Comparison of ENCODE assay signal across 8 mouse cellular contexts in the genomic region with DNA sequence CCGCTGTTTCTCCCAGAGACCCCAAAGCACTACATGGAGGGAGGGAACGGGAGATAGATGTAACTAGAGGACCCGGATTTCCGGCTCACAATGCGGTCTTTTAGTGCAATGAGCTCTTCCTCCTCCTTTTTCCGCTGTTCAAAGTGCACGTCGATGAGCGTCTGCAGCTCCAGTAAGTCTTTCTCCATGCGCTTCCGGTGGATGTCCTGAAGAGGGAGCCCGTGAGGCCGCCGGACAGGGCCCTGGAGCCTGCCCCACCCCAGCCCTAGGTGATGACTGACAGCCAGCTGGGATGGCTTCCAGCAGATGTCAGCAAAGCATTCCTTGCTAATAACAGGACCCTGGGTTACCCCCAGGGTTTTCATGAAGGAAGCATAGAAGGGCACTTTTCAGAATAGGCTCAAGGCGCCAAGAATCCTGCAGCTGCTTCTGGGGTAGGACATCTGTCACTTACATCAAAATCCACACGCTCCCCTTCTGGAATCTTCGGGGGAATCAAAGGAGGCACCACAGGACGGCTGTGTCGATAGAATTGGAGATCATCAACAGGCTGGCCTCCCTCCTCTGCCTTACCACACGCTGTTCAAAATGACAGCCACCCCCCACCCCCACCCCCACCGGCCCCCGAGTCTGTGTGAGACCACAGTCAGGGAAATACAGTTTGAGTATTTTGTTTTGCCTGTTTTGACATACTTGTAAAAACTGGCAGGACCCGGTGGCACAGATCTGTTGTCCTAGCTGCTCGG. TPM values are rescaled to one million over a fixed set of nuclear protein-coding genes. Genes with fewer than 3 reads are reported as not detected.
A peak's percentile ranks its signal among the peaks of the same experiment; 100 is the strongest.
DNase-seq lines count a peak whose midpoint lies in the region; ATAC-seq lines count a peak whose summit lies in the region.

No protein-coding gene starts in this region.

- no peak overlapping the region for H3K4me3 ChIP-seq in hindbrain, embryonic 15.5 days
- 0 out of 2 replicates have a peak overlapping the region, but pooled peaks have one; percentile 15 for H3K4me3 ChIP-seq in limb, embryonic 13.5 days
- no peak overlapping the region for H3K4me3 ChIP-seq in midbrain, embryonic 13.5 days (replicated peaks)

- DNase-seq in left cerebral cortex, adult 18-20 months (ENCODE audit: low spot score in 2 of 2) = peak; percentile 51
- DNase-seq in left cerebral cortex, adult 11 months (ENCODE audit: low spot score) = no peak
- DNase-seq in cerebellum, adult 9-11 months = peak; percentile 1
- peak; percentile 68 for DNase-seq in gastrocnemius, adult 18-20 months (ENCODE audit: low spot score)
- DNase-seq in spleen, postnatal 36 days (ENCODE audit: low spot score in 2 of 2) = peak; percentile 66 to 71

- no peak overlapping the region for H3K27ac ChIP-seq in hindbrain, embryonic 15.5 days (replicated peaks)
- H3K27ac ChIP-seq in limb, embryonic 13.5 days = peak overlapping the region; percentile 22; the same call in 1 of the 2 replicates
- H3K27ac ChIP-seq in midbrain, embryonic 13.5 days = 0 out of 2 replicates have a peak overlapping the region, but pooled peaks have one; percentile 39

- 13% methylated on average over 24 of the region's 24 CpGs for WGBS in hindbrain, embryonic 15.5 days
- WGBS in limb, embryonic 13.5 days = 13% methylated on average over 24 of the region's 24 CpGs
- 16% methylated on average over 24 of the region's 24 CpGs for WGBS in midbrain, embryonic 13.5 days

- no peaks in the 10 kb centered on the region for H3K4me1 ChIP-seq in hindbrain, embryonic 15.5 days (replicated peaks)
- peaks cover 17% of the 10 kb centered on the region; the same call in 1 of the 2 replicates for H3K4me1 ChIP-seq in limb, embryonic 13.5 days
- peaks cover 18% of the 10 kb centered on the region for H3K4me1 ChIP-seq in midbrain, embryonic 13.5 days (replicated peaks)

- no peaks in the 10 kb centered on the region for H3K36me3 ChIP-seq in hindbrain, embryonic 15.5 days
- no peaks in the 10 kb centered on the region for H3K36me3 ChIP-seq in limb, embryonic 13.5 days
- H3K36me3 ChIP-seq in midbrain, embryonic 13.5 days = no peaks in the 10 kb centered on the region

- no peak overlapping the region for H3K9ac ChIP-seq in hindbrain, embryonic 15.5 days
- H3K9ac ChIP-seq in limb, embryonic 13.5 days = no peak overlapping the region
- H3K9ac ChIP-seq in midbrain, embryonic 13.5 days (replicated peaks) = no peak overlapping the region

- peak overlapping the region; percentile 20 for H3K4me2 ChIP-seq in hindbrain, embryonic 15.5 days
- H3K4me2 ChIP-seq in limb, embryonic 13.5 days (replicated peaks) = peak overlapping the region; percentile 38
- H3K4me2 ChIP-seq in midbrain, embryonic 13.5 days (replicated peaks) = no peak overlapping the region

- H3K27me3 ChIP-seq in hindbrain, embryonic 15.5 days = 0 out of 2 replicates have a peak, but pooled peaks cover 5% of the 10 kb centered on the region
- H3K27me3 ChIP-seq in limb, embryonic 13.5 days = no peaks in the 10 kb centered on the region
- H3K27me3 ChIP-seq in midbrain, embryonic 13.5 days = 0 out of 2 replicates have a peak, but pooled peaks cover 3% of the 10 kb centered on the region

- no peaks in the 10 kb centered on the region for H3K9me3 ChIP-seq in hindbrain, embryonic 15.5 days
- H3K9me3 ChIP-seq in limb, embryonic 13.5 days = no peaks in the 10 kb centered on the region
- H3K9me3 ChIP-seq in midbrain, embryonic 13.5 days = no peaks in the 10 kb centered on the region

- peak; percentile 44 for ATAC-seq in hindbrain, embryonic 15.5 days (ENCODE audit: low FRiP score, low read depth)
- ATAC-seq in limb, embryonic 13.5 days (ENCODE audit: low FRiP score, low read depth) = peak; percentile 77
- peak; percentile 86 for ATAC-seq in midbrain, embryonic 13.5 days

RNA-seq across cellular contexts. Expression of a gene that starts 6.1 kb away (rescaled TPM):
- 10 to 100 TPM in 1 of 2 experiments, 1 to 10 TPM in 1; 7.6 to 11.7 TPM for total RNA-seq in left cerebral cortex, adult 18-20 months (2021)
- total RNA-seq in gastrocnemius, adult 18-20 months (2021) = 100 to 1,000 TPM; 656 to 752 TPM
- 4.0 and 4.6 TPM in 2 replicates for polyA plus RNA-seq in hindbrain, embryonic 15.5 days (2015; fragmentation: Nextera tagmentation; extraction: Ambion mirVana)
- 298 and 309 TPM in 2 replicates for polyA plus RNA-seq in limb, embryonic 13.5 days (2015; fragmentation: Nextera tagmentation; extraction: Ambion mirVana)
- 5.4 and 6.3 TPM in 2 replicates for polyA plus RNA-seq in midbrain, embryonic 13.5 days (2015; fragmentation: Nextera tagmentation; extraction: Ambion mirVana)

RNA-seq across cellular contexts. Expression of a gene that starts 8.6 kb away (rescaled TPM):
- total RNA-seq in left cerebral cortex, adult 18-20 months (2021) = 100 to 1,000 TPM; 154 TPM
- 10 to 100 TPM; 15.5 to 19.0 TPM for total RNA-seq in gastrocnemius, adult 18-20 months (2021)
- 49.3 and 49.9 TPM in 2 replicates for polyA plus RNA-seq in hindbrain, embryonic 15.5 days (2015; fragmentation: Nextera tagmentation; extraction: Ambion mirVana)
- 43.8 and 50.2 TPM in 2 replicates for polyA plus RNA-seq in limb, embryonic 13.5 days (2015; fragmentation: Nextera tagmentation; extraction: Ambion mirVana)
- polyA plus RNA-seq in midbrain, embryonic 13.5 days (2015; fragmentation: Nextera tagmentation; extraction: Ambion mirVana) = 34.9 and 51.9 TPM in 2 replicates

RNA-seq across cellular contexts. Expression of a gene that starts 14.0 kb away (rescaled TPM):
- 1 to 10 TPM in 1 of 2 experiments, under 1 TPM in 1; 0.88 to 1.3 TPM for total RNA-seq in left cerebral cortex, adult 18-20 months (2021)
- total RNA-seq in gastrocnemius, adult 18-20 months (2021) = not detected
- 2.1 TPM in 2 replicates for polyA plus RNA-seq in hindbrain, embryonic 15.5 days (2015; fragmentation: Nextera tagmentation; extraction: Ambion mirVana)
- polyA plus RNA-seq in limb, embryonic 13.5 days (2015; fragmentation: Nextera tagmentation; extraction: Ambion mirVana) = 4.9 and 5.5 TPM in 2 replicates
- polyA plus RNA-seq in midbrain, embryonic 13.5 days (2015; fragmentation: Nextera tagmentation; extraction: Ambion mirVana) = 1.4 and 2.3 TPM in 2 replicates

RNA-seq across cellular contexts. Expression of a gene that starts 22.2 kb away (rescaled TPM):
- under 1 TPM; 0.23 to 0.37 TPM for total RNA-seq in left cerebral cortex, adult 18-20 months (2021)
- total RNA-seq in gastrocnemius, adult 18-20 months (2021) = not detected
- polyA plus RNA-seq in hindbrain, embryonic 15.5 days (2015; fragmentation: Nextera tagmentation; extraction: Ambion mirVana) = 2.8 and 3.6 TPM in 2 replicates
- polyA plus RNA-seq in limb, embryonic 13.5 days (2015; fragmentation: Nextera tagmentation; extraction: Ambion mirVana) = 3.0 and 3.3 TPM in 2 replicates
- polyA plus RNA-seq in midbrain, embryonic 13.5 days (2015; fragmentation: Nextera tagmentation; extraction: Ambion mirVana) = 1.5 and 2.3 TPM in 2 replicates

RNA-seq across cellular contexts. Expression of a gene that starts 37.3 kb away (rescaled TPM):
- total RNA-seq in left cerebral cortex, adult 18-20 months (2021) = 100 to 1,000 TPM; 281 to 299 TPM
- not detected for total RNA-seq in gastrocnemius, adult 18-20 months (2021)
- polyA plus RNA-seq in hindbrain, embryonic 15.5 days (2015; fragmentation: Nextera tagmentation; extraction: Ambion mirVana) = 99.6 and 117 TPM in 2 replicates
- polyA plus RNA-seq in limb, embryonic 13.5 days (2015; fragmentation: Nextera tagmentation; extraction: Ambion mirVana) = 5.5 and 6.0 TPM in 2 replicates
- 92.2 and 97.8 TPM in 2 replicates for polyA plus RNA-seq in midbrain, embryonic 13.5 days (2015; fragmentation: Nextera tagmentation; extraction: Ambion mirVana)

Comparison
In these comparisons a context has a peak if more than half of its experiments do, and no peak if none do; other contexts are left out.
1. RNA of a gene that starts 6.1 kb away (polyA plus RNA-seq): 298 to 309 TPM in limb, embryonic 13.5 days; 5.4 to 6.3 TPM in midbrain, embryonic 13.5 days and 4.0 to 4.6 TPM in hindbrain, embryonic 15.5 days; every median in the first group is over 10 times any median in the second.
2. Peak in every context shown above with its lines, with median percentiles within 50 percentile points of each other: ATAC-seq.